Mouse (Mus musculus) stomach, adult 2 months (tissue): ENCODE measurements around the gene Cpne2. TPM values are rescaled to one million over a fixed set of nuclear protein-coding genes. Genes with fewer than 3 reads are reported as not detected.

Experiments used
- polyA plus RNA-seq: library from polyadenylated mRNA; depleted of rRNA; stranded (reverse); fragments of >200 nt; gene quantifications from 2 replicates; pipeline ENCODE4 v1.2.3, GENCODE M21; 2012; rRNA removed

The Cpne2 gene
- polyA plus RNA-seq = 24.1 and 26.1 TPM in 2 replicates

DNA sequence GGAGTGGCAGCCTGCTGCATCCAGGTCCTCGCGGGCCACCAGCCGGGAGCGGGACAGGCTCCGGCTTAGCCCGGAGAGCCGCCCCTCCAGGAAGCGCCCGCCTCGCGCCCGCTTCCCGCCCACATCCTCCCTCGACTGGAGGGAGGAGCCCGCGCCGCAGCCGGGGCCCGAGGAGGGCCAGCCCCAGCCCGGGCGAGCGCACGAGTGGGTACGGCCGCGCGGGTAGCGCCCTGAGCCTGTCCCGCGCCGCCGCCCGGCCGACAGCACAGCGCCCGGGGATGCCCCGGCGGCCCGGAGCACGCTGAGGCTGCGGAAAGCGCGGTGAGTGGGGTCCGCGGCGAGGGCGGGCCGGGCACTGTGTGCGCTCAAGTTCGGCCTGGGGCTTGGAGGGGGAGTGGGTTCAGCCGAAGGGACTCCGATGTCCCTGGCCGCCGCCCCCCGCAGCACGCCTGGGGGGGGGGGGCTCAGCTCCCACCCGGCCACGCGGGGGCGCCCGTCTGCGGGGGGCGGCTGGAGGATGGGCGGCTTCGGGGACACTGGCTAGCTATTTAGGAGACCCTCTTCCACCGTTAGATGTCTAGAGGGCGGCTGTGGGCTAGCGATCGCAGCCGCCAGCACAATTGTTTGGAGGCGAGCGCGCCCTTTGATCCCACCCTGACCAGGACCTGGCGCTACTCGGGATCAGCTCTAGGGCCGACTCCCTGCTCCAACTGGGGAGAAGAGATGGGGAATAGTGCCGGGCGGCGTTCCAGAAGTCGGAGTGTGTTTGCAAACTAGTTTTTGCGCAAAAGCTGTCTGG is at the start of gene Cpne2:
Gene Cpne2 (plus strand): TSS at position 118 of the 799 bp plus-strand sequence.

DNA sequence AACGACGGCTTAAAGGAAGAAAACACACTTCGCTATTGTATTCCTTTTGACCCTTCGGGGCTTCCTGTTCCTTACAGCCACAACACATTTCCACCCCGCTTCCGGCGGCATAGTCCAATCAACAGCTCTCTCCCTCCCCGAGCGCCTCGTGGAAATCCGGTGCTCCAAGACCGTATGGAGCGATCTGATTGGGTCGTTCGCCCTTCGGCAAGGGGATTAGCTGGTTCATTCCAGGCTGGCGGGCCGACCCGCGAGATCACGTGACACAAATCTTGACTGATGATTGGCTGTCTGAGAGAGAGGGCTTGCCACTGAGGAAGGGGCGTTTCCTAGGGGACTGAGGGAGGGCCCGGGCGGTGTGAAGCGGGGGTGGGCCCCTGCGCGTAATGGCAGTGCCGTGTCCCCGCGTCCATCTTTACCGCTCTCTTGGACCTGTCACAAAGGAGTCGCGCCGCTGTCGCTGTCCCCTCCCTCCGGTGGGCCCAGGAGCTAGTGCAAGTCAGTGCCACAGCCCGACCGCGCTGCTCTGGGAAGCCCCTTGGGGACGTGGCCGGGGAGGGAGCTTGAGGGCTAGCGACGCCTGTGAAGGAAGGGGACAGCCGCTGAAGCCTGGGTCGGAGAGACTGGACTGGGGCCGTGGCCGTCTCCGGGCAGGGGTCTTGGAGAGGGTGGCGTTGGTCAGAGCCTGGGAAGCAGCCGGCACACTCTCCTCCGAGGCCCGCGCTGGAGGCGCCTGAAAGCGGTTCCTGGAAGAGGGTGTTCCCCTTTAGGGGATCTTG is 69.0 kb downstream of the Cpne2 start, which contains the start of the genes Rspry1 and Fam192a:
Gene Rspry1 (plus strand): TSS at position 331 of the 779 bp plus-strand sequence.
Gene Fam192a (minus strand): TSS at position 391 of the 779 bp plus-strand sequence.

Other genes starting within 250 kb of the Cpne2 start
- 0.11 and 0.13 TPM in 2 replicates for gene Slc12a3, start 203.8 kb upstream of the Cpne2 start, polyA plus RNA-seq
- gene Herpud1, start 146.6 kb upstream of the Cpne2 start, polyA plus RNA-seq = 178 and 375 TPM in 2 replicates
- 0.95 and 1.3 TPM in 2 replicates for gene Nlrc5, start 98.6 kb upstream of the Cpne2 start, polyA plus RNA-seq
- gene Rspry1, start 68.9 kb downstream of the Cpne2 start, polyA plus RNA-seq = 1.0 and 1.4 TPM in 2 replicates
- gene Fam192a, start 69.0 kb downstream of the Cpne2 start, polyA plus RNA-seq = 12.1 and 14.8 TPM in 2 replicates
- gene Arl2bp, start 133.6 kb downstream of the Cpne2 start, polyA plus RNA-seq = 39.1 and 45.9 TPM in 2 replicates
- gene Pllp, start 163.3 kb downstream of the Cpne2 start, polyA plus RNA-seq = 251 and 277 TPM in 2 replicates
- 0.81 and 1.1 TPM in 2 replicates for gene Ccl22, start 212.6 kb downstream of the Cpne2 start, polyA plus RNA-seq
- 24.9 and 32.0 TPM in 2 replicates for gene Cx3cl1, start 239.0 kb downstream of the Cpne2 start, polyA plus RNA-seq